Mouse (Mus musculus): ENCODE data around the gene Fopnl. TPM values are rescaled to one million over a fixed set of nuclear protein-coding genes. Genes with fewer than 3 reads are reported as not detected.

Fopnl gene
- polyA plus RNA-seq (2016; fragmentation: Nextera tagmentation; extraction: Ambion mirVana), result 163 and 182 TPM in 2 replicates

- WGBS, result 4% methylated on average over 51 of the region's 51 CpGs
- H3K9me3 ChIP-seq (replicated peaks), result no peaks in the 10 kb centered on the region
Measured at GRCm38 (mm10) chr16:14316884-14317876, at the start of gene Fopnl. Gene Fopnl, minus strand, starts transcription at chr16:14317405.

DNA sequence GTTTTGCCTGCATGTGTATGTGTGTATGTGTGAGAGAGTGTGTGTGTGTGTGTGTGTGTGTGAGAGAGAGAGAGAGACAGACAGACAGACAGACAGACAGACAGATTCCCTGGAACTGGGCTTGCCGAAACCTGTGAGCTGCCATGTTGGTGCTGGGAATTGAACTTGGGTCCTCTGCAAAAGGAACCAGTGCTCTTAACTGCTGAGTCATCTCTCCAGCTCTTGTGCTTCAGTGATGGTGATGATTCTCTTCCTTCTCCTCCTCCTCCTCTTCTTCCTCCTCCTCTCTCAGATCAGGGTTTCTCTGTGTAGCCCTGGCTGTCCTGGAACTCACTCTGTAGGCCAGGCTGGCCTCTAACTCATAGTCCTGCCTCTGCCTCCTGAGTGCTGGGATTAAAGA, 48.8 kb upstream of the Fopnl start:
- Histone ChIP-seq H3K9ac (no peak overlapping the region), H3K4me2 (replicated peaks) (no peak overlapping the region), H3K4me1 (peaks cover 7% of the 10 kb centered on the region), H3K9me3 (replicated peaks) (no peaks in the 10 kb centered on the region), H3K27me3 (no peaks in the 10 kb centered on the region), H3K27ac (no peak overlapping the region), H3K4me3 (no peak overlapping the region), H3K36me3 (no peaks in the 10 kb centered on the region)
- WGBS, result 100% methylated on average over 1 of the region's 1 CpGs
- no peak for ATAC-seq (ENCODE audit: low FRiP score)

More at GRCm38 (mm10) chr16:14316884-14317876, at the start of gene Fopnl:
- Histone ChIP-seq H3K27me3 (0 out of 2 replicates have a peak, but pooled peaks cover 3% of the 10 kb centered on the region), H3K4me3 (peak within 1 kb of the TSS; percentile 62), H3K27ac (peak within 1 kb of the TSS; percentile 85), H3K36me3 (peaks cover 20% of the 10 kb centered on the region), H3K9ac (peak within 1 kb of the TSS; percentile 75), H3K4me2 (replicated peaks) (peak within 1 kb of the TSS; percentile 72), H3K4me1 (peaks cover 20% of the 10 kb centered on the region)
- peak; percentile 100 for ATAC-seq (ENCODE audit: low FRiP score)

- Histone ChIP-seq H3K9me3 (replicated peaks) (no peaks in the 10 kb centered on the region), H3K4me2 (replicated peaks) (no peak overlapping the region), H3K36me3 (no peaks in the 10 kb centered on the region), H3K27ac (no peak overlapping the region), H3K27me3 (no peaks in the 10 kb centered on the region), H3K4me1 (peaks cover 7% of the 10 kb centered on the region), H3K4me3 (no peak overlapping the region), H3K9ac (no peak overlapping the region)
- no peak for ATAC-seq (ENCODE audit: low FRiP score)
- 75% methylated on average over 4 of the region's 4 CpGs for WGBS
Measured at GRCm38 (mm10) chr16:14365457-14365856, 48.3 kb upstream of the Fopnl start.

DNA sequence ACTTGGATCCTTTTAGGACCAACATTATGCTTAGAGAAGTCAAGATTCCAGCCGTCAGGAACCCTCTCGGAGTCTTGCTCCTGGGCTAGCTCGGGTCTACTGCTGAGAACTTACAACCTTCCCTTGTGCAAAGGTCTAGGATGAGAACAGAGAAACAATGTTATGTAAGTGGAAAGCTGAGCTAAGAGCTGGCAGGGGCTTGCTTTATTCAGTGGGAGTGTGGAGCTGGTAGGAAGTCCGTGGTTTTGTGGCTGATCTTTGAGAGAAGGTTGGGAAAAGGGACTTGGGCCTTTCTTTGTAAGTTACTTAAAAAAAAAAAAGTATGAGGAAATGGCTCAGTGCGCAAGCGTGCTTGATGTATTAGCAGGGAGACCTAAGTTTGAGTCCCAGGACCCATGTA, 46.9 kb upstream of the Fopnl start:
- Histone ChIP-seq H3K9me3 (replicated peaks) (no peaks in the 10 kb centered on the region), H3K4me2 (replicated peaks) (no peak overlapping the region), H3K27ac (no peak overlapping the region), H3K27me3 (no peaks in the 10 kb centered on the region), H3K36me3 (no peaks in the 10 kb centered on the region), H3K4me3 (no peak overlapping the region), H3K9ac (no peak overlapping the region), H3K4me1 (peaks cover 7% of the 10 kb centered on the region)
- 91% methylated on average over 6 of the region's 6 CpGs for WGBS
- ATAC-seq (ENCODE audit: low FRiP score), result no peak

DNA sequence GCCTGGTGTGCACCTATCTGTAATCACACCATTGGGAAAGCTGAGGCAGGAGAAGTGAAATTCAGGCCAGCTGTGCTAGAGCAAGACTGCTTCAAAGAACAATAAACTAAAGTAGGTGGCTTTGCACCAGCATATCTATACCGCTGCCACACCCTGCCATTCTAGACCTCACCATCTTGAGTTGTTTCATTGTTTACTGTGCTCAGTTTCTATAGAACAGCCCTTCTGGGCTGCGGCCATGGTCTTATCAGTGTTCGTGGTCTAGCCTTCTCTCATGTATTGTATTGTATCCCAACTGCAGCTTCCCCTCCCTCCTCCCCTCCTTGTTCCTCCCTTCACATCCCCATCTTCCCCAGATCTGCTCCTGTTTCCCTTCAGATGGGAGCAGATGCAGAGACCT, 46.3 kb upstream of the Fopnl start:
- H3K4me1 ChIP-seq, result peaks cover 7% of the 10 kb centered on the region
- no peak overlapping the region for H3K4me2 ChIP-seq (replicated peaks)
- H3K9me3 ChIP-seq (replicated peaks), result no peaks in the 10 kb centered on the region
- no peak for ATAC-seq (ENCODE audit: low FRiP score)
- no peak overlapping the region for H3K4me3 ChIP-seq
- H3K9ac ChIP-seq, result no peak overlapping the region
- no peaks in the 10 kb centered on the region for H3K27me3 ChIP-seq
- no peaks in the 10 kb centered on the region for H3K36me3 ChIP-seq
- WGBS, result 95% methylated on average over 3 of the region's 3 CpGs
- no peak overlapping the region for H3K27ac ChIP-seq

- Histone ChIP-seq H3K9ac (peak overlapping the region; percentile 81), H3K4me2 (replicated peaks) (peak overlapping the region; percentile 86), H3K4me1 (peaks cover 7% of the 10 kb centered on the region), H3K27ac (no peak overlapping the region), H3K36me3 (no peaks in the 10 kb centered on the region), H3K9me3 (replicated peaks) (no peaks in the 10 kb centered on the region), H3K4me3 (peak overlapping the region; percentile 68), H3K27me3 (no peaks in the 10 kb centered on the region)
- WGBS, result 30% methylated on average over 7 of the region's 7 CpGs
- no peak for ATAC-seq (ENCODE audit: low FRiP score)
Measured at GRCm38 (mm10) chr16:14362099-14362820, 45.1 kb upstream of the Fopnl start.

- H3K4me1 ChIP-seq, result peaks cover 7% of the 10 kb centered on the region
- H3K4me2 ChIP-seq (replicated peaks), result peak within 1 kb of the TSS; percentile 86
- peak; percentile 98 for ATAC-seq (ENCODE audit: low FRiP score)
- H3K4me3 ChIP-seq, result peak within 1 kb of the TSS; percentile 68
- no peaks in the 10 kb centered on the region for H3K36me3 ChIP-seq
- WGBS, result under 1% methylated on average over 62 of the region's 64 CpGs
- H3K27me3 ChIP-seq, result no peaks in the 10 kb centered on the region
- H3K27ac ChIP-seq, result peak within 1 kb of the TSS; percentile 52
- H3K9me3 ChIP-seq (replicated peaks), result no peaks in the 10 kb centered on the region
- peak within 1 kb of the TSS; percentile 81 for H3K9ac ChIP-seq
Measured at GRCm38 (mm10) chr16:14361362-14362098, 44.3 kb upstream of the Fopnl start, which contains the start of gene Abcc1. Gene Abcc1, plus strand, starts transcription at chr16:14361558.

- peak overlapping the region; percentile 68 for H3K4me3 ChIP-seq
Measured at GRCm38 (mm10) chr16:14360931-14361330, 43.7 kb upstream of the Fopnl start.

DNA sequence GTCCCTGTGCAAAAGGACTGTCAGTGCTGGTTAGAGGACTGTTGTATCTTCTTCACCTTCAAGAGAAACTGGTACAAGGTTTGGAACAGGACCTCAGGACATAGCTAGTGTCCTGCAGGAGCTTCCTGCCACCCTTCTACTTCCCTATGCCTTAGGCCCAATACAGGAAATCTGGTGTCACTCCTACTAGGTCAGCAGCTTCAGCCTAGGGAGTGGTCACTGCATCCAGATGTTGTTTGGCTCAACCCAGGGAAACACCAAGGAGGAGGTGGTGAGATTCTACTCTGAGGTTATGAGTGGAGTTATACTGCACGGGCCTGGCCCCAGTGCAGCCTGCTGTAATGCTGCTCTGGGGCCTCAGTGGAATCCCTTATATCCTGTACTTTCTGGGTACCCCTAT, 41.3 kb upstream of the Fopnl start:
- 68% methylated on average over 1 of the region's 1 CpGs for WGBS
- peaks cover 7% of the 10 kb centered on the region for H3K4me1 ChIP-seq
- no peaks in the 10 kb centered on the region for H3K36me3 ChIP-seq
- no peak overlapping the region for H3K27ac ChIP-seq
- no peak for ATAC-seq (ENCODE audit: low FRiP score)
- H3K27me3 ChIP-seq, result no peaks in the 10 kb centered on the region
- no peaks in the 10 kb centered on the region for H3K9me3 ChIP-seq (replicated peaks)
- no peak overlapping the region for H3K4me3 ChIP-seq
- no peak overlapping the region for H3K4me2 ChIP-seq (replicated peaks)
- no peak overlapping the region for H3K9ac ChIP-seq

More at GRCm38 (mm10) chr16:14360931-14361330, 43.7 kb upstream of the Fopnl start:
- peaks cover 7% of the 10 kb centered on the region for H3K4me1 ChIP-seq
- H3K27me3 ChIP-seq, result no peaks in the 10 kb centered on the region
- WGBS, result 1% methylated on average over 7 of the region's 7 CpGs
- H3K27ac ChIP-seq, result 0 out of 2 replicates have a peak overlapping the region, but pooled peaks have one; percentile 52
- H3K4me2 ChIP-seq (replicated peaks), result peak overlapping the region; percentile 86
- ATAC-seq (ENCODE audit: low FRiP score), result peak; percentile 48
- no peaks in the 10 kb centered on the region for H3K36me3 ChIP-seq
- H3K9ac ChIP-seq, result peak overlapping the region; percentile 81
- H3K9me3 ChIP-seq (replicated peaks), result no peaks in the 10 kb centered on the region

DNA sequence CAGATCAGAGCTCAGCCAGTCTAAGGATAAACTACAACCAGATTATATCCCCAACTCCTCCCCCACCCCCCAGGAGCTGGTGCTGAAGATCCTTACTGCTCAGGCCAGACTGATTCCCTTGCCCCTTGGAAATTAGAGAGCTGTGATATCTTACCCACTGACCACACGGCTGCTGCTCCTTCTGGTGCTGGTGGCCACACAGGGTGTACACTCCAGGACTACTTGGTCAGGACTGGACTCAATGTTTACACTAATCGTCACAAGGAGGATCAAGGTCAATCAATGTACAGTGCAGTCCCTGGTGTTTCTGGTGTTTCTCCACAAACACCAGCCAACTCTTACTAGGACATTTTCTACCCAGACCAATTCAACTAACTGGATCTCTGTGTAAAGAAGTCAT, 40.7 kb upstream of the Fopnl start:
- no peak overlapping the region for H3K9ac ChIP-seq
- H3K4me2 ChIP-seq (replicated peaks), result no peak overlapping the region
- no peak overlapping the region for H3K27ac ChIP-seq
- no peak for ATAC-seq (ENCODE audit: low FRiP score)
- H3K4me3 ChIP-seq, result no peak overlapping the region
- WGBS, result 74% methylated on average over 2 of the region's 2 CpGs
- no peaks in the 10 kb centered on the region for H3K9me3 ChIP-seq (replicated peaks)
- no peaks in the 10 kb centered on the region for H3K27me3 ChIP-seq
- H3K4me1 ChIP-seq, result peaks cover 7% of the 10 kb centered on the region
- H3K36me3 ChIP-seq, result no peaks in the 10 kb centered on the region

DNA sequence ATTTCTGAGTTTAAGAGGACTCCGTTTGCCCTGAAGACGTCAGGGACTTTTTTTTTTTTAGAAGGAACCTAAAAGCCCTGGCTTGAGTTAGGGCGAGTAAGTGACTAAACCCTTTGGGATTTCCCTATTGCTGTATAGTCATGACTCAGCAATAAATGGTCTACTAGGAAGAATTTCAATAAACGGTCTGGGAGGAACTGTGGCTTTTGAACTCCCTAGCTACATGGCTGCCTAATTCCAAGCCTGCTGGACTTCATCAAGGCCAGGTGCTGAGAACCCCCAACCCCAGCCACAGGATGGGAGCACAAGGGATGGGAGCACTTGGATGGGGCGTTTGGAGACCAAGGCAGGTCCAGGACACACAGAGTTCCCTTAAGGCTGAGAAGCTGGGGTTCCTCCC, 35.5 kb upstream of the Fopnl start:
- ATAC-seq (ENCODE audit: low FRiP score), result no peak
- Histone ChIP-seq H3K4me2 (replicated peaks) (no peak overlapping the region), H3K4me3 (no peak overlapping the region), H3K9ac (no peak overlapping the region), H3K4me1 (no peaks in the 10 kb centered on the region), H3K27me3 (no peaks in the 10 kb centered on the region), H3K27ac (no peak overlapping the region), H3K36me3 (no peaks in the 10 kb centered on the region), H3K9me3 (replicated peaks) (no peaks in the 10 kb centered on the region)
- WGBS, result 70% methylated on average over 5 of the region's 5 CpGs

GRCm38 (mm10) chr16:14352234-14352633, 35.0 kb upstream of the Fopnl start:
- H3K4me2 ChIP-seq (replicated peaks), result no peak overlapping the region
- no peak for ATAC-seq (ENCODE audit: low FRiP score)
- H3K27ac ChIP-seq, result no peak overlapping the region
- no peaks in the 10 kb centered on the region for H3K4me1 ChIP-seq
- H3K36me3 ChIP-seq, result no peaks in the 10 kb centered on the region
- WGBS, result 80% methylated on average over 3 of the region's 3 CpGs
- H3K9me3 ChIP-seq (replicated peaks), result no peaks in the 10 kb centered on the region
- no peak overlapping the region for H3K9ac ChIP-seq
- no peaks in the 10 kb centered on the region for H3K27me3 ChIP-seq
- no peak overlapping the region for H3K4me3 ChIP-seq

Data from hindbrain, embryonic 12.5 days (tissue).